Mouse (Mus musculus): ENCODE data around the gene Gpr19.

- no peak for TF ChIP-seq CTCF (IDR thresholded peaks at IDR 0.05; ENCODE audit: low read depth)
- TF ChIP-seq EP300 (IDR thresholded peaks at IDR 0.05; ENCODE audit: low read depth) = no peak
These were observed 16.1 kb upstream of the Gpr19 start for GRCm38 (mm10) chr6:134914523-134914922.

Measured in liver, postnatal 0 days (tissue).